Mouse (Mus musculus): ENCODE measurements around the gene Fkbp15.
A peak's percentile ranks its signal among the peaks of the same experiment; 100 is the strongest.

Gene Fkbp15

GRCm38 (mm10) chr4:62316456-62316855, 43.9 kb downstream of the Fkbp15 start:
- DNase-seq (ENCODE audit: low spot score) = no peak

GRCm38 (mm10) chr4:62314516-62314915, 45.8 kb downstream of the Fkbp15 start:
- no peak for DNase-seq (ENCODE audit: low spot score)

GRCm38 (mm10) chr4:62313641-62314211, 46.6 kb downstream of the Fkbp15 start:
- no peak for DNase-seq (ENCODE audit: low spot score)

DNA sequence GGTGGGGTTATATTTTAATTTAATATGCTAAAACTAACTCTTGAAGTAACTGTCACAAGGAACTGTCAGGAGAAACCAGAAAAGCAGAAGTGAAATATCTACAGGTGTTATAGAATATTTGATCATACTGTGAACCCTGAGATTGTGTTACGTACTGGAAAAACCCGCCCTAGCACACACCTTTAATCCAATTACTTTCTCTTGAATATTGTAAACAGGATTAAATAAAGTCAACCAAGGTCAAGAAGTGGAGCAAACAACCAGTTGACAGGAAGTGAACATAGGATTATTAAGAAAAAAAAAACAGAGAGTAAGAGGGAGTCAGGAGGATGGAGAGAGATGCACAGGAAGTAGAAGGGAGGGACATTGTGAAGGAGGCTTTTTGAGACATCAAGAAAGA, 47.5 kb downstream of the Fkbp15 start:
- no peak for DNase-seq (ENCODE audit: low spot score)

- no peak for DNase-seq (ENCODE audit: low spot score)
These were observed 51.9 kb downstream of the Fkbp15 start for GRCm38 (mm10) chr4:62308406-62308805.

DNA sequence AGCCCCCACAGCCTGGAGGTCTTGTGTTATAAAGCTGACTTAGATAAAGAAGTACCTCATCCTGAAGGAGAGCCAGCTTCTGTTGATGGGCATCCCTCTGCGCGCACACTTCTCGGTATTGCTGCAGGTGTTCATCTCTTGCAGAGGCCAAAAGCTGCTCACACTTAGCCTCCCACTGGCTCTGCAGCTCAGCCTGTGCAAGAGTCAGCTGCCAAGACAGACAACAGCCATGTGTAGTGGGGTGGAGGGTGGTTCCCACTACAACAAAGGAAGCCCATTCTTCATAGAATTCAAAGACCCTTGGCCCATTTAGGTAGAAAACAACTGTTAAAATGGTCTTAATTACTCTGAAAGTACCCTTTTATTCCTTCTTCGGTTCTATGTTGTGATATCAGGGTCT, 53.5 kb downstream of the Fkbp15 start:
- DNase-seq (ENCODE audit: low spot score) = no peak

GRCm38 (mm10) chr4:62306301-62306700, 54.0 kb downstream of the Fkbp15 start:
- DNase-seq (ENCODE audit: low spot score) = no peak

GRCm38 (mm10) chr4:62303288-62303687, 57.1 kb downstream of the Fkbp15 start:
- DNase-seq (ENCODE audit: low spot score) = no peak

GRCm38 (mm10) chr4:62302795-62303194, 57.6 kb downstream of the Fkbp15 start:
- no peak for DNase-seq (ENCODE audit: low spot score)

GRCm38 (mm10) chr4:62300001-62300400, 60.3 kb downstream of the Fkbp15 start:
- DNase-seq (ENCODE audit: low spot score) = no peak

GRCm38 (mm10) chr4:62297280-62298130, 62.8 kb downstream of the Fkbp15 start:
- no peak for DNase-seq (ENCODE audit: low spot score)

DNA sequence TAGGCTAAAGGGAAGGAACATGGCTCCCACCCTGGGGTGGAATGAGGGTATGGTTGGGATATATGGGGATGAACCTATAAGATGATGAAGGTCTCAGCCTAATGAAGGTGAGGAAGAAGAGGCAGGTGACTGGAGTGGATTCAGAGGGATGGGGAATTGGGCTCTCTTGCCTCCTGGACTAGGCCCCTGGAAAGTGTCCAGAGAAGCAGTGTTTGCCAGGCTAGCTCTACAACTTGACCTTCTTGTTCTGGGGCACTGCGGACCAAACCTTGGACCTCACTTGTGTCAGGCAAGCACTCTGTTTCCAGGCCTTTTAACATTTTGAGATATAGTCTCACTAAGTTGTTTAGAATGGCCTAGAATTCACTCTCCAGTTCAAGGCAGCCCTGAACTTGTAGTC, 65.6 kb downstream of the Fkbp15 start:
- no peak for DNase-seq (ENCODE audit: low spot score)

DNA sequence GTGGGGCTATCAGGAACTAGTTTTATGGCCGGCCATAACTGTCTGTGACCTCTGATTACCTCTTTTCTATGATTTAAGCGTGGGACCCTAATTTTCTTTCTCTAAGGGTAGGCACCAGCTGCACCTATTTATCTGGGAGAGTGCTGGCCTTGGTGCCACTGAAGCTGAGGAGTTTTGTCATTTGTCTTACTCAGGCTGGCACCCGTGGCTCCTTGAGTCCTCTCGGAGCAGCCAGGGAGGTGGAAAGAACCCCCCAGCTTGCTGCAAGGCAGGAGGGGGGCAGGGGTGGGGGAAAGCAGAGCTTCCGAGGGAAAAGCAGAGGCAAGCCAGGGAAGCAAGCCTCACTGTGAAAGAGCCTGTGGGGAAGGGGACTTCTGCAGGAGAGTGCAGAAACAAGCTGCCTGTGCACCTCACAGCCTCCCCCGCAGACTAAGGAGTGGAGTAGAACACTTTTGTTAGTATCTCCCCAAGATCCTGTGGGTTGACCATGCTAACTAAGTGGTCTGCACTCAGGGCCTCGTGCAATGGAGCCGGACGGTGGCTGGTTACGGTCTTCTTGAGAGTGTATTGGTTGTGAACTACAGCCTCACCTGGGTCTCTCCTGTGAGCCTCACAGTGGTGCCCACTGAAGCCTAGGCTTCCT, 67.0 kb downstream of the Fkbp15 start:
- DNase-seq (ENCODE audit: low spot score) = no peak

DNA sequence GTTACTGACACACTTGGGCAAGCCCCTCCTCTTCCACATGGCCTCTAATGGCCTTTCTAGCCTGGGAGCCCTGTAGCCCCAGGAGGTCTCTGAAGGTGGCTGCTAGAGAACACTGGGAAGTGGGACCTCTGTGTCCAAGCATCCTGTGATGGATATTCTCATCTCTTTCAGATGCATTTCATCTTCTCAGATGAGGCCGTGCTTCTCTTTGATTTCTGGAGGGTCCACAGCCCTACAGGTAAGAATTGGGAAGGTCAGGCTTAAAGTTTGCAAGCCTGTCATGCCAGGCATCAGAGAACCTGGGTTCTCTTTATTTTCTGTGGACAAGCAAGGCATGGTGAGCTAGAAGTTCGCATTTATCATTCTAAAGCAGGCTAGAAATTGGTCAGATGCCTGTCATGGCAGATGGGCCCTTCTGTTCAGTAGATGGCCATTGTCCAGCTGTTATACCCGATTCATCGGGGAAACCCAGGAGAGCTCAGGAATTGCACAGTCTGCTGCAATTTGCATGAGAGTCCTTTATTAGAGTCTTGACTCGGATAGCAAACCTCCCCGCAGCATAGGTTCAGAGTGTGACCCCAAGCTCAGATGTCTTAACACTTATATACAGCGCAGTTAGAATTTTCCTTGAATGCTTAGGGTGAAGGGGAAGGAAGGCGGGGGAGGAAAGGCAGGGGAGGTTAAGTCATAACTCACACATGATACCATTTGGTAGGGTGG, 67.7 kb downstream of the Fkbp15 start:
- no peak for DNase-seq (ENCODE audit: low spot score)

- DNase-seq (ENCODE audit: low spot score) = no peak
These were observed 69.4 kb downstream of the Fkbp15 start for GRCm38 (mm10) chr4:62290816-62291505.

- DNase-seq (ENCODE audit: low spot score) = no peak
These were observed 71.1 kb downstream of the Fkbp15 start for GRCm38 (mm10) chr4:62289226-62289625.

GRCm38 (mm10) chr4:62286992-62287900, 73.1 kb downstream of the Fkbp15 start:
- no peak for DNase-seq (ENCODE audit: low spot score)

DNA sequence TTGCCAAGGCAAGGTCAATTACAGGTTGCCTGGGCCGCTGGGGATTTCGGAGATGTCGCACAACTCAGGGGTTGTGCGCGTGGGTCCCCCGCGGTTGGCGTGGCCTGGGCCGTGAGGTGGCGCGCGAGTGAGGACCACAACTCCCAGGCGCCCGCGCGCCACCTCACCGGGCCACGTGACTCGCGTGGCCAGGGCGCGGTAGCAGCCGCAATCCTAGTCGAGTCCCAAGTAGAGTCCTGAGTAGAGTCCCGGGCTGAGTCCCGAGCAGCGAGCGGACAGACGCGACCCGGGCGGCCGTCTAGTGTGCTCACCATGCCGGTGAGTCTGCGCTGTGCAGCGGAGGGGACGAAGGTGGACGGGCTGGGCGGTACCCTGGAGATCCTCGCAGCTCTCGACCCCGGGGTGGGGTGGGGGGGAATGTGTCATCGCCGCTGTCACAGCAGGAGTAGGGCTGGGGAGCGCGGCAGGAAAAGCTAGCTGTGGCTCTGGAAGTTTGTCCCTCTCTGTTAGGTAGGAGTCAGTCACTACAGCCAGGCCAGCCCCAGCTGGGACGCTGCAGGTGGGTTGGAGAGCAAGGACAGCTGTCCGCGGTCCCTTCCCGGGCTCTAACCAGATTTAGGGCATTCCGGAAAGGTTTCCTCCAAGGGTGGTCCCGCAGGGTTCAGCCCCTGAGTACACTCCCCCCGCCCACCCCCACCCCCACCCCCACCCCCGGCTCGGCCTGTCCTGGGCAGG, 73.9 kb downstream of the Fkbp15 start:
- DNase-seq (ENCODE audit: low spot score) = peak; percentile 42

GRCm38 (mm10) chr4:62285576-62285975, 74.8 kb downstream of the Fkbp15 start:
- DNase-seq (ENCODE audit: low spot score) = no peak

- no peak for DNase-seq (ENCODE audit: low spot score)
These were observed 77.4 kb downstream of the Fkbp15 start for GRCm38 (mm10) chr4:62282969-62283368.

All from ovary, postnatal 14 days (tissue).